In genomic region chr1:106796987-106797779, GRCm38 (mm10) we compare ENCODE assay signal across 8 mouse cellular contexts. TPM values are rescaled to one million over a fixed set of nuclear protein-coding genes. Genes with fewer than 3 reads are reported as not detected.
DNase-seq lines count a peak whose midpoint lies in the region; ATAC-seq and TF ChIP-seq lines count a peak whose summit lies in the region.

No protein-coding gene starts in this region.

- WGBS in neural tube, embryonic 11.5 days = 60% methylated on average over 7 of the region's 7 CpGs
- WGBS in forebrain, embryonic 10.5 days = 62% methylated on average over 7 of the region's 7 CpGs
- 63% methylated on average over 7 of the region's 7 CpGs for WGBS in limb, embryonic 14.5 days
- WGBS in stomach, embryonic 16.5 days = 61% methylated on average over 7 of the region's 7 CpGs

- H3K27me3 ChIP-seq in neural tube, embryonic 11.5 days (ENCODE audit: control insufficient read depth, insufficient read depth, low read length) = no peaks in the 10 kb centered on the region
- no peaks in the 10 kb centered on the region for H3K27me3 ChIP-seq in forebrain, embryonic 10.5 days (ENCODE audit: poor library complexity, severe bottlenecking)
- no peaks in the 10 kb centered on the region for H3K27me3 ChIP-seq in limb, embryonic 14.5 days (ENCODE audit: control insufficient read depth, insufficient read depth, low read length)
- H3K27me3 ChIP-seq in stomach, embryonic 16.5 days (ENCODE audit: control insufficient read depth, insufficient read depth, low read length) = no peaks in the 10 kb centered on the region; the same call in 1 of the 2 replicates

- DNase-seq in neural tube, embryonic 11.5 days (ENCODE audit: low spot score) = no peak
- DNase-seq in neural tube, embryonic 10.5 days (ENCODE audit: extremely low spot score, low spot score) = no peak
- DNase-seq in forebrain, embryonic 10.5 days (ENCODE audit: extremely low spot score, low spot score) = no peak
- no peak for DNase-seq in limb, embryonic 14.5 days (ENCODE audit: low spot score)
- no peak for DNase-seq in right cerebral cortex, postnatal 4 days
- no peak for DNase-seq in ovary, postnatal 10 days (ENCODE audit: low spot score)

- H3K9ac ChIP-seq in neural tube, embryonic 11.5 days (ENCODE audit: low read length) = no peak overlapping the region
- H3K9ac ChIP-seq in limb, embryonic 14.5 days (ENCODE audit: low read depth, low read length, severe bottlenecking) = peak overlapping the region; percentile 97
- H3K9ac ChIP-seq in stomach, embryonic 16.5 days (ENCODE audit: low read length) = no peak overlapping the region; the same call in 1 of the 2 replicates

- H3K36me3 ChIP-seq in neural tube, embryonic 11.5 days (ENCODE audit: control insufficient read depth, insufficient read depth, low read length) = no peaks in the 10 kb centered on the region; the same call in 1 of the 2 replicates
- H3K36me3 ChIP-seq in forebrain, embryonic 10.5 days (replicated peaks) = peaks cover 6% of the 10 kb centered on the region
- H3K36me3 ChIP-seq in limb, embryonic 14.5 days (ENCODE audit: control insufficient read depth, insufficient read depth, low read length) = 0 out of 2 replicates have a peak, but pooled peaks cover 4% of the 10 kb centered on the region
- no peaks in the 10 kb centered on the region for H3K36me3 ChIP-seq in stomach, embryonic 16.5 days (ENCODE audit: control insufficient read depth, insufficient read depth, low read length)

- peak overlapping the region; percentile 96 for H3K4me3 ChIP-seq in neural tube, embryonic 11.5 days (ENCODE audit: low read depth, low read length)
- peak overlapping the region; percentile 76 for H3K4me3 ChIP-seq in forebrain, embryonic 10.5 days
- peak overlapping the region; percentile 100 for H3K4me3 ChIP-seq in limb, embryonic 14.5 days (replicated peaks; ENCODE audit: low read length)
- H3K4me3 ChIP-seq in stomach, embryonic 16.5 days (replicated peaks; ENCODE audit: low read length) = peak overlapping the region; percentile 96

- TF ChIP-seq POLR2A in limb, embryonic 14.5 days (IDR thresholded peaks at IDR 0.05; ENCODE audit: borderline replicate concordance, extremely low read depth, insufficient read depth, insufficient read length) = no peak

- H3K4me1 ChIP-seq in neural tube, embryonic 11.5 days (ENCODE audit: control insufficient read depth, insufficient read depth, low read length) = no peaks in the 10 kb centered on the region
- H3K4me1 ChIP-seq in forebrain, embryonic 10.5 days = peaks cover 22% of the 10 kb centered on the region
- peaks cover 8% of the 10 kb centered on the region; the same call in 1 of the 2 replicates for H3K4me1 ChIP-seq in limb, embryonic 14.5 days (ENCODE audit: control insufficient read depth, insufficient read depth, low read length)
- H3K4me1 ChIP-seq in stomach, embryonic 16.5 days (ENCODE audit: control insufficient read depth, insufficient read depth, low read length) = peaks cover 12% of the 10 kb centered on the region

- H3K4me2 ChIP-seq in neural tube, embryonic 11.5 days (ENCODE audit: low read depth) = peak overlapping the region; percentile 52
- H3K4me2 ChIP-seq in limb, embryonic 14.5 days (replicated peaks; ENCODE audit: low read depth, low read length, severe bottlenecking) = peak overlapping the region; percentile 57
- H3K4me2 ChIP-seq in stomach, embryonic 16.5 days (ENCODE audit: low read depth, low read length) = peak overlapping the region; percentile 72

- ATAC-seq in neural tube, embryonic 11.5 days (ENCODE audit: insufficient read depth, low FRiP score, low TSS enrichment) = peak; percentile 35; the same call in 1 of the 2 replicates
- ATAC-seq in limb, embryonic 14.5 days (ENCODE audit: low FRiP score, low read depth) = no peak
- ATAC-seq in stomach, embryonic 16.5 days (ENCODE audit: insufficient read depth, low FRiP score) = no peak
- ATAC-seq in inflammation-experienced regulatory T-cells, adult 6 months = no peak

- H3K27ac ChIP-seq in neural tube, embryonic 11.5 days (ENCODE audit: low read depth, low read length) = no peak overlapping the region
- H3K27ac ChIP-seq in forebrain, embryonic 10.5 days = peak overlapping the region; percentile 92
- H3K27ac ChIP-seq in limb, embryonic 14.5 days (replicated peaks; ENCODE audit: low read depth, low read length) = 0 out of 2 replicates have a peak overlapping the region, but pooled peaks have one; percentile 93
- no peak overlapping the region for H3K27ac ChIP-seq in stomach, embryonic 16.5 days (ENCODE audit: low read length)

- no peaks in the 10 kb centered on the region for H3K9me3 ChIP-seq in neural tube, embryonic 11.5 days (ENCODE audit: control insufficient read depth, low read length)
- H3K9me3 ChIP-seq in forebrain, embryonic 10.5 days = no peaks in the 10 kb centered on the region
- H3K9me3 ChIP-seq in limb, embryonic 14.5 days (ENCODE audit: control insufficient read depth, low read length) = no peaks in the 10 kb centered on the region
- H3K9me3 ChIP-seq in stomach, embryonic 16.5 days (replicated peaks; ENCODE audit: control insufficient read depth, low read length) = no peaks in the 10 kb centered on the region

RNA-seq across cellular contexts. Expression of gene Vps4b, which starts 0.7 kb away (rescaled TPM):
- polyA plus RNA-seq in neural tube, embryonic 11.5 days (2014; fragmentation: Nextera tagmentation; extraction: Ambion mirVana) = 84.9 and 89.9 TPM in 2 replicates
- polyA plus RNA-seq in forebrain, embryonic 10.5 days (2016; fragmentation: Nextera tagmentation; extraction: Ambion mirVana) = 67.8 and 68.3 TPM in 2 replicates
- 25.1 and 37.4 TPM in 2 replicates for polyA plus RNA-seq in limb, embryonic 14.5 days (2012; rRNA removed)
- polyA plus RNA-seq in limb, embryonic 14.5 days (2014; fragmentation: Nextera tagmentation; extraction: Ambion mirVana) = 66.1 and 67.9 TPM in 2 replicates
- 81.8 and 82.1 TPM in 2 replicates for polyA plus RNA-seq in stomach, embryonic 16.5 days (2015; fragmentation: Nextera tagmentation; extraction: Ambion mirVana)
- 10 to 100 TPM; 58.9 to 67.8 (median 59.9) TPM for polyA plus RNA-seq in inflammation-experienced regulatory T-cells, adult 6 months (2017; shearing (Covaris generic))

RNA-seq across cellular contexts. Expression of gene Kdsr, which starts 37.7 kb away (rescaled TPM):
- 8.0 and 8.8 TPM in 2 replicates for polyA plus RNA-seq in neural tube, embryonic 11.5 days (2014; fragmentation: Nextera tagmentation; extraction: Ambion mirVana)
- 7.5 and 8.5 TPM in 2 replicates for polyA plus RNA-seq in forebrain, embryonic 10.5 days (2016; fragmentation: Nextera tagmentation; extraction: Ambion mirVana)
- polyA plus RNA-seq in limb, embryonic 14.5 days (2012; rRNA removed) = 7.2 and 7.9 TPM in 2 replicates
- 16.2 and 17.4 TPM in 2 replicates for polyA plus RNA-seq in limb, embryonic 14.5 days (2014; fragmentation: Nextera tagmentation; extraction: Ambion mirVana)
- polyA plus RNA-seq in stomach, embryonic 16.5 days (2015; fragmentation: Nextera tagmentation; extraction: Ambion mirVana) = 15.7 and 18.5 TPM in 2 replicates
- polyA plus RNA-seq in inflammation-experienced regulatory T-cells, adult 6 months (2017; shearing (Covaris generic)) = 10 to 100 TPM; 23.5 to 28.7 (median 24.2) TPM

Comparison
In these comparisons a context has a peak if more than half of its experiments do, and no peak if none do; other contexts are left out.
1. H3K27ac ChIP-seq: peak in forebrain, embryonic 10.5 days (single experiment) and limb, embryonic 14.5 days (single experiment); none in neural tube, embryonic 11.5 days (single experiment) and stomach, embryonic 16.5 days (single experiment).
2. Peak in every context shown above with its lines, with median percentiles within 50 percentile points of each other: H3K4me2 ChIP-seq and H3K4me3 ChIP-seq.